Mouse (Mus musculus) forebrain, embryonic 11.5 days (tissue): ENCODE data around the gene Bbs10. TPM values are rescaled to one million over a fixed set of nuclear protein-coding genes. Genes with fewer than 3 reads are reported as not detected.

Source experiments
- ATAC-seq: fragments of 200-750 bp; cut with Nextera tagmentation; replicated peaks from 2 replicates; pipeline ENCODE4 v1.8.0; 2017; ENCODE audit warnings: moderate TSS enrichment; ENCODE audit not compliant: low FRiP score
- DNase-seq: peaks from one replicate; pipeline ENCODE4 v3.0.0-alpha.2; 2017; ENCODE audit warnings: low spot score
- H3K27ac ChIP-seq: fragments of 300-500 bp; sonication (generic); 2 replicates; pipeline ENCODE4 v1.5.1; 2014; ENCODE audit warnings: low read depth, low read length
- H3K27me3 ChIP-seq: fragments of 300-500 bp; sonication (generic); 2 replicates; pipeline ENCODE4 v1.6.1; 2014; ENCODE audit warnings: mild to moderate bottlenecking, low read length, mixed read lengths; ENCODE audit not compliant: control insufficient read depth, insufficient read depth
- H3K36me3 ChIP-seq: fragments of 300-500 bp; sonication (generic); 2 replicates; pipeline ENCODE4 v1.6.1; 2014; ENCODE audit warnings: mild to moderate bottlenecking, low read length, moderate library complexity, mixed read lengths; ENCODE audit not compliant: control insufficient read depth, insufficient read depth
- H3K4me1 ChIP-seq: fragments of 300-500 bp; sonication (generic); replicated peaks from 2 replicates; pipeline ENCODE4 v1.6.1; 2014; ENCODE audit warnings: low read length, mixed read lengths; ENCODE audit not compliant: control insufficient read depth, insufficient read depth
- H3K4me2 ChIP-seq: fragments of 300-500 bp; sonication (generic); 2 replicates; pipeline ENCODE4 v1.6.1; 2014; ENCODE audit warnings: low read depth, mild to moderate bottlenecking, low read length, moderate library complexity, mixed read lengths; ENCODE audit not compliant: severe bottlenecking
- H3K4me3 ChIP-seq: fragments of 300-500 bp; sonication (generic); 2 replicates; pipeline ENCODE4 v1.5.1; 2014; ENCODE audit warnings: low read depth, low read length
- H3K9ac ChIP-seq: fragments of 300-500 bp; sonication (generic); 2 replicates; pipeline ENCODE4 v1.6.1; 2014; ENCODE audit warnings: low read length
- H3K9me3 ChIP-seq: fragments of 300-500 bp; sonication (generic); 2 replicates; pipeline ENCODE4 v1.6.1; 2016; ENCODE audit warnings: low read length, mixed read lengths; ENCODE audit not compliant: control insufficient read depth
- WGBS: fragments of 180-500 bp; shearing (Covaris S2); extraction: QIAGEN DNeasy Blood & Tissue Kit; methylation state at CpG from one replicate; pipeline ENCODE4 v1.1.7; 2014; 5-methylcytosine and 5-hydroxymethylcytosine counted together
- polyA plus RNA-seq: library from polyadenylated mRNA; unstranded; fragments of >200 nt; fragmentation: Nextera tagmentation; extraction: Ambion mirVana; gene quantifications from 2 replicates; pipeline ENCODE4 v1.2.1, GENCODE M21; 2014

Bbs10 gene
- 7.5 and 9.5 TPM in 2 replicates for polyA plus RNA-seq

DNA sequence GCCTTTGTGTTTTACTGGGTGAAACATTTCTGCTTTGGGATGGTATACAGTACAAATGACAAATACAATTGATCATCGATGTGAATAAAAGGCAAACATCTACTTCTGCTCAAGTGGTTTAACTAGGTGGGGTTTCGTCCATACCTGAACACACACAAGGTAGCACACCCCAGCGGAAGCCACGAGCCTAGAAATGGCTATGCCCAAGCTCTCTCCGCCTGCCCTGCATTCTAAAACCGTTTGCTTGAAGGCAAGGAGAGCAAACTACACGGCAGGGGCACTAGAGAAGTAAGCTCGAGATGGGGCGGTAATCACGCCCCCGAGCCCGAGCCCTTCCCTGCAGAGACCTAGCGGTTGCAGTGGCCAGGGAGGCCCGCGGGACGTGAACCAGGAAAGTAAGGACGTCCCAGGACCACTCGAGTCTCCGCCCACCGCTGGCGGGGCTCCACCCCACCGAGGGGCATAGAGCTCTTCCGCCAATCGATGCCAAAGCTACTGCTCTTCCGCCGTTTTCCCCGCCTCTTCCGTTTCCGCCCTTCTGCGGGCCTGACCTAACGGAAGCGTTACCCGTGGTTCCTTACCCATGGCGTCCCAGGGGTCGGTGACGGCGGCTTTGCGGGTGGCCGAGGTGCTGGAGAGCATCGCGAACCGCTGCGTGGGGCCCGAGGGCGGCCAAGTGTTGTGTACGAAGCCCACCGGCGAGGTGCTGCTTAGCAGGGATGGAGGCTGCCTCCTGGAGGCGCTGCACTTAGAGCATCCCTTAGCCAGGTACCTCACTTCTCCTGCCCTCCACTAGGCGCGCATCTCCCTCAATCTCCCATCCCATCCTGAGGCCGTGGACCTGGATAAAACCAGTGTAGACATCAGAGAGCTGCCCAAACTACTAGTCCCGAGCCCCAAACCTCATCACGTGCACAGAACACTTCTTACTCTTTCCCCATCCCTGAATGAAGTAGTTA, at the start of gene Bbs10:
Bbs10 (plus strand) TSS at position 540 of the 959 bp plus-strand sequence.
- H3K4me3 ChIP-seq: peak within 1 kb of the TSS; percentile 70
- H3K4me2 ChIP-seq: peak within 1 kb of the TSS; percentile 59
- H3K27ac ChIP-seq: peak within 1 kb of the TSS; percentile 77
- WGBS: under 1% methylated on average over 53 of the region's 54 CpGs
- DNase-seq (peak; percentile 96), ATAC-seq (peak; percentile 99)
- peak within 1 kb of the TSS; percentile 73 for H3K9ac ChIP-seq
- no peaks in the 10 kb centered on the region for H3K9me3 ChIP-seq
- no peaks in the 10 kb centered on the region for H3K36me3 ChIP-seq
- no peaks in the 10 kb centered on the region for H3K27me3 ChIP-seq
- no peaks in the 10 kb centered on the region; the same call in 1 of the 2 replicates for H3K4me1 ChIP-seq

GRCm38 (mm10) chr10:111250192-111250591, 48.3 kb upstream of the Bbs10 start:
- H3K9me3 ChIP-seq: no peaks in the 10 kb centered on the region
- no peaks in the 10 kb centered on the region for H3K36me3 ChIP-seq
- WGBS: 75% methylated on average over 4 of the region's 4 CpGs
- no peak overlapping the region for H3K9ac ChIP-seq
- H3K4me1 ChIP-seq: no peaks in the 10 kb centered on the region
- ATAC-seq (no peak), DNase-seq (no peak)
- H3K27me3 ChIP-seq: no peaks in the 10 kb centered on the region
- H3K27ac ChIP-seq: no peak overlapping the region
- H3K4me2 ChIP-seq: no peak overlapping the region
- H3K4me3 ChIP-seq: no peak overlapping the region

DNA sequence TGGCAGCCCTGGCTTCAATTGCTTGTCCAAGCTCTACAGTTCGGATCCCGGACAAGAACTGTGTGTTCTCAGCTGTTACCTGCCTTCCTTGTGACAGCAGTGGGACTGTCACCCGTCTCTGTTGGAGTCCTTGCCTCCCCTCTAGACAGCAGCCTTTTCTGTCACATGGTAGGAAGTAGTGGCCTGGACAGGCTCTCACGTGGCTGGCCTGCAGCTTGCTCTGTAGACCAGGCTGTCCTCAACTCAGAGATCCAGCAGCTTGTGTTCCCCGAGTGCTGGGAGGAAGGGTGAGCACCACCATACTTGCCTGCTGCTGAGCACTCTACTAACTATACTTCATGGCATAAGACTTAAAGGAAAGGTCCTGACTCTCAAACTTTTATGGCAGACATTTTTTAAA, 46.8 kb upstream of the Bbs10 start:
- DNase-seq (no peak), ATAC-seq (no peak)
- no peak overlapping the region for H3K4me2 ChIP-seq

GRCm38 (mm10) chr10:111255228-111255627, 43.3 kb upstream of the Bbs10 start:
- DNase-seq (no peak), ATAC-seq (no peak)
- H3K36me3 ChIP-seq: no peaks in the 10 kb centered on the region
- no peak overlapping the region for H3K4me2 ChIP-seq
- no peak overlapping the region for H3K27ac ChIP-seq
- no peaks in the 10 kb centered on the region for H3K27me3 ChIP-seq
- WGBS: 90% methylated on average over 6 of the region's 6 CpGs
- H3K4me1 ChIP-seq: no peaks in the 10 kb centered on the region
- H3K9ac ChIP-seq: no peak overlapping the region
- H3K4me3 ChIP-seq: no peak overlapping the region
- no peaks in the 10 kb centered on the region for H3K9me3 ChIP-seq

More for the DNA sequence above, 46.8 kb upstream of the Bbs10 start:
- no peaks in the 10 kb centered on the region for H3K36me3 ChIP-seq
- WGBS: 82% methylated on average over 5 of the region's 5 CpGs
- H3K27ac ChIP-seq: no peak overlapping the region
- H3K27me3 ChIP-seq: no peaks in the 10 kb centered on the region
- no peak overlapping the region for H3K4me3 ChIP-seq
- H3K9me3 ChIP-seq: no peaks in the 10 kb centered on the region
- H3K4me1 ChIP-seq: no peaks in the 10 kb centered on the region
- H3K9ac ChIP-seq: no peak overlapping the region

- no peaks in the 10 kb centered on the region for H3K9me3 ChIP-seq
- no peaks in the 10 kb centered on the region for H3K4me1 ChIP-seq
- H3K27ac ChIP-seq: no peak overlapping the region
- no peaks in the 10 kb centered on the region for H3K36me3 ChIP-seq
- 94% methylated on average over 3 of the region's 3 CpGs for WGBS
- H3K27me3 ChIP-seq: no peaks in the 10 kb centered on the region
- DNase-seq: no peak
- no peak overlapping the region for H3K4me2 ChIP-seq
- H3K4me3 ChIP-seq: no peak overlapping the region
- no peak for ATAC-seq
- H3K9ac ChIP-seq: no peak overlapping the region
Observed at GRCm38 (mm10) chr10:111256156-111256555, 42.3 kb upstream of the Bbs10 start.

DNA sequence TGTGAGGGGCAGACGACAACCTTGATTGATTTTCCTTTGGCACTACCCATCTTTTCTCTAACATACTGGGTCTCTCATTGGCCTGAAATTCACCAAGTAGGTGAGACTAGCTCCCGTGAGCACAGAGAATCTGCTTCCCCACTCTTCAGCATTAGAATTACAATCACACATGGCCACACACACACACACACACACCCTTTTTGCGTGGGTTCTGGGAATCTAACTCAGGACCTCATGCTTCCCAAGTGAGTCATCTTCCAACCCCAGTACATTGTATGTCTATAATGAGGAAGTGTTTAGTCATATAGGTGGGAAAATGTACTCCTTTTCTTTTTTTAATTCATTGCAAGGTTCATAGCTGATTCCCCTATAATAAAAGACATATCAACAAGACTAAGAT, 41.1 kb upstream of the Bbs10 start:
- Histone ChIP-seq H3K36me3 (no peaks in the 10 kb centered on the region), H3K4me1 (no peaks in the 10 kb centered on the region), H3K9ac (no peak overlapping the region), H3K4me3 (no peak overlapping the region), H3K9me3 (no peaks in the 10 kb centered on the region), H3K27me3 (no peaks in the 10 kb centered on the region), H3K27ac (no peak overlapping the region), H3K4me2 (no peak overlapping the region)
- DNase-seq: no peak
- 92% methylated on average over 3 of the region's 3 CpGs for WGBS
- ATAC-seq: no peak

- Histone ChIP-seq H3K27me3 (no peaks in the 10 kb centered on the region), H3K4me3 (no peak overlapping the region), H3K36me3 (no peaks in the 10 kb centered on the region), H3K27ac (no peak overlapping the region), H3K9me3 (no peaks in the 10 kb centered on the region), H3K4me2 (no peak overlapping the region), H3K9ac (no peak overlapping the region), H3K4me1 (no peaks in the 10 kb centered on the region)
- ATAC-seq (no peak), DNase-seq (no peak)
- 95% methylated on average over 3 of the region's 3 CpGs for WGBS
Observed at GRCm38 (mm10) chr10:111258256-111258655, 40.2 kb upstream of the Bbs10 start.

DNA sequence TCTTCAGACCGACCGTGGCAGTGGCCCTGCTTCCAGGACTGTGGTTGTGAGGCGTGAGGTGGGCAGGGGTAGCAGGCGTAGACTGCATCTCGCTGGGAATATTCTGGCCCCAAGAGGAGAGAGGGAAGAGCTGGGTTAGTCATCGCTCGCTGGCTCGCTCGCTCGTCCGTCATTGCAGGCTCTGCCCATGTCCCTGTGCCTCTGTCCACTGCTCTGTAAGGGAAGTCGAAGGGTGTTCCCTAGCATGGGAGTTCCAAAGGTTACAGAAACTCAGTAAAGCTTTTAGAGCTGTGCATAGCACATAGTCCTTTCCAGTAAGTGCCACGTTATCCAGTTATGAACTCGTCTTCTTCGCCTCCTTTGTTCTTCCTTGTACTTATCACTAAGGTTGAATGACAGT, 26.8 kb upstream of the Bbs10 start:
- Histone ChIP-seq H3K4me1 (0 out of 2 replicates have a peak, but pooled peaks cover 3% of the 10 kb centered on the region), H3K27me3 (no peaks in the 10 kb centered on the region), H3K4me2 (no peak overlapping the region), H3K27ac (no peak overlapping the region), H3K36me3 (no peaks in the 10 kb centered on the region; the same call in 1 of the 2 replicates), H3K9ac (no peak overlapping the region), H3K9me3 (no peaks in the 10 kb centered on the region), H3K4me3 (no peak overlapping the region)
- DNase-seq (no peak), ATAC-seq (no peak)
- WGBS: 89% methylated on average over 15 of the region's 15 CpGs
